Mouse (Mus musculus) cerebral cortex, adult 2 months (tissue): ENCODE measurements around the gene Olfr675.

ENCODE experiments used
- WGBS: fragments of 180-500 bp; shearing (Covaris S2); methylation state at CpG from one replicate; pipeline ENCODE4 v1.1.7; 2018; 5-methylcytosine and 5-hydroxymethylcytosine counted together

Gene Olfr675

GRCm38 (mm10) chr7:105028360-105028759 lies at the start of gene Olfr675:
TSS of gene Olfr675 (minus strand) at chr7:105028460.
- 87% methylated on average over 1 of the region's 1 CpGs for WGBS

GRCm38 (mm10) chr7:105064175-105064574 lies 35.9 kb upstream of the Olfr675 start, which contains the start of gene Olfr678:
TSS of gene Olfr678 (plus strand) at chr7:105064475.
- 93% methylated on average over 1 of the region's 1 CpGs for WGBS

DNA sequence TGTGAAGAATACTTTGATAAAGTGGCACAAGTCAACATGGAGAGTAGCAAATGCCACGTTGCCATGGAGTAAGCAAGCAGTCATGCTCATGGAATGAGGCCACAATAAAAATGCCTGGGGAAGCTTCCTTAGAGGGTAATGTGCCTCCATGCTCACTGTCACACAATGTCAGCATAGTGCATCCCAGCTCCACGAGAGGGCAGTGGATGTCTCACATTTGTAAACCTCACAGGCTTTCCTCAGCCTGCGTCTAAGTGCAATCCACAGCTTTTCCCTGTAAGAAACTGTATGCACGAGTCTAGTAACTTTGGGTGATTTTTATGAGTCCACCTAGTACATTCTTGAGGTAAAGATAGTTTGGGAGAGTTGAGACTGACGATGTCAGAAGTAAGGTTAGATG lies 5.6 kb upstream of the Olfr675 start:
- 59% methylated on average over 5 of the region's 5 CpGs for WGBS

GRCm38 (mm10) chr7:105032398-105032797 lies 4.1 kb upstream of the Olfr675 start, which contains the start of gene Olfr676:
TSS of gene Olfr676 (plus strand) at chr7:105032698.

GRCm38 (mm10) chr7:105022530-105022929 lies 5.7 kb downstream of the Olfr675 start:
- WGBS = 59% methylated on average over 1 of the region's 1 CpGs

DNA sequence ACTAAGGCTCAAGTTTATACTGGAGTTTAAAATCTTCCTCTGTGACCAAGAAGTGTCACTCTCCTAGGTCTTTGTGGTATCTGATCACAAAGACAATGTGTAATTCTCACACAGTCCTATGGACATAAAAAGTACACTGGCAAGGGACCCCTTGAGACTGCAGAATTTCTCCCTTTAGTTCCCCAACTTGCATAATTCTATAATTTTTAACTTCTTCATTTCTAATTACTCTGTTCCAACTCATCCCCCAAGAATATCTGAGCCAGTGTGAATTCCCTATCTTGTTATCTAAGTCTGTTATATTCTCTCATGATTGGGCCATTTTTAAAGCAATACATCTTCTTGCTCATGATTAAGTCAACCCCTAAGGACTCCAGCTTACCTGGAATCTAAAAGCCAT lies 26.3 kb downstream of the Olfr675 start, which contains the start of gene Olfr672:
TSS of gene Olfr672 (minus strand) at position 101 of the 400 bp plus-strand sequence.

GRCm38 (mm10) chr7:104979026-104979425 lies 49.2 kb downstream of the Olfr675 start, which contains the start of gene Olfr671:
TSS of gene Olfr671 (minus strand) at chr7:104979126.
- 75% methylated on average over 1 of the region's 1 CpGs for WGBS

DNA sequence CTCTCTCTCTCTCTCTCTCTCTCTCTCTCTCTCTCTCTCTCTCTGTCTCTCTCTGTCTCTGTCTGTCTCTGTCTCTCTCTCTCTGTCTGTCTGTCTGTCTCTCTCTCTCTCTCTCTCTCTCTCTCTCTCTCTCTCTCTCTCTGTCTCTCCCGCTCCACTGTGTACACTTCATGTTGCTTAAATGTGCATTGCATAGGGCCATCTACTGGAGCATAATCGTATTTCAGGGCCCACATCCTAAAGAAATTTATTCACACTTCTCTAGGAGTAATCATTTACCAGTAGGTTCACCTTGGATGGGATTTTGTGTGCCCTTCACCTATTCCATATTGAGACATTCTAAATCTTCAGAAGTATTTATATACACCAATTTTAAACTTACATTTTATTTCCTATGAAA lies 55.8 kb downstream of the Olfr675 start:
- WGBS = 58% methylated on average over 2 of the region's 2 CpGs
